Mouse (Mus musculus): ENCODE results near the gene Tcta.

- no peak for TF ChIP-seq CTCF (IDR thresholded peaks at IDR 0.05; ENCODE audit: low read depth)
- no peak for TF ChIP-seq EP300 (IDR thresholded peaks at IDR 0.05; ENCODE audit: low read depth)
Observed at GRCm38 (mm10) chr9:108347024-108347423, 41.1 kb upstream of the Tcta start.

Measured in heart, postnatal 0 days (tissue).